Mouse (Mus musculus) E14TG2a.4 (cell line): Measurements from ENCODE around the gene Ccdc136.

ENCODE experiments used
- CTCF ChIP-seq: conservative IDR thresholded peaks from 2 replicates; pipeline ENCODE4 v1.5.1; 2014; ENCODE audit warnings: low read length
- NANOG ChIP-seq: IDR thresholded peaks from 2 replicates; pipeline ENCODE4 v1.6.1; 2014; ENCODE audit warnings: borderline replicate concordance, low read length, mixed read lengths

GRCm38 (mm10) chr6:29402693-29403342, 6.7 kb downstream of the Ccdc136 start:
- TF ChIP-seq CTCF (no peak; the same call in 1 of the 2 replicates), NANOG (no peak)
